Mouse (Mus musculus) thymus, postnatal 14 days (tissue): ENCODE results near the gene Traip.

Experiments used
- DNase-seq: peaks from one replicate; pipeline ENCODE4 v3.0.0; 2021

The Traip gene

DNA sequence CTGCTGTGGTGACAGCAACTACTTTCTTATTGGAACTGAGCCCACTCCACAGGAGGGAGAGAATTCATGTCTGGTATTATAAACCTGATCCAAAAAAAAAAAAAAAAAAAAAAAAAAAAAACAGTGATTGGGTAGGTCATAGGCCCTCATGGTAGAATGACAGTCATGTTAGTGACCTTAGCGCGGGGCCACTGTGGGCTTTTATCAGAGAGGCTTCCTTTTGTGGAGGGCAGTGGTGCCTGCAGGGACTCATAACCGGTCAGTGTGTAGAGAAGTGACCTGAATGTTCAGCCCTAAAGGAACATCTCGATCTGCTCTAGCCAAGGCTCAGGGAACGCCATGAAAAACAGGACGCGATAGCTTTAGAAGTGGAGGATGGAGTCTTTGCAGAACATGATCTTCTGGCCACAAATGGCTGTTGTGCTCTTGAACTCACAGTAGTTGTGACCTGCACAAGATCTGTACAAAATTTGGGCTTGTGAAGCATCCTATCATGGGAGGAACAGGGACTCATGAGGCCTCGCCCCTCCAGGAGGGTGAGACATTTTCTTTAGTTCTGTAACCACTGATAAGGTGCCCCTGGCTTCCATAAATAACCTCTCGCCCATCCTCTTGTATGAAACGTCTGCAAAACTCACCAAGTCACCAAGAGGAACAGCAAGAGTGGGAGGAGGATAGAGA, 24.7 kb downstream of the Traip start:
- no peak for DNase-seq

DNA sequence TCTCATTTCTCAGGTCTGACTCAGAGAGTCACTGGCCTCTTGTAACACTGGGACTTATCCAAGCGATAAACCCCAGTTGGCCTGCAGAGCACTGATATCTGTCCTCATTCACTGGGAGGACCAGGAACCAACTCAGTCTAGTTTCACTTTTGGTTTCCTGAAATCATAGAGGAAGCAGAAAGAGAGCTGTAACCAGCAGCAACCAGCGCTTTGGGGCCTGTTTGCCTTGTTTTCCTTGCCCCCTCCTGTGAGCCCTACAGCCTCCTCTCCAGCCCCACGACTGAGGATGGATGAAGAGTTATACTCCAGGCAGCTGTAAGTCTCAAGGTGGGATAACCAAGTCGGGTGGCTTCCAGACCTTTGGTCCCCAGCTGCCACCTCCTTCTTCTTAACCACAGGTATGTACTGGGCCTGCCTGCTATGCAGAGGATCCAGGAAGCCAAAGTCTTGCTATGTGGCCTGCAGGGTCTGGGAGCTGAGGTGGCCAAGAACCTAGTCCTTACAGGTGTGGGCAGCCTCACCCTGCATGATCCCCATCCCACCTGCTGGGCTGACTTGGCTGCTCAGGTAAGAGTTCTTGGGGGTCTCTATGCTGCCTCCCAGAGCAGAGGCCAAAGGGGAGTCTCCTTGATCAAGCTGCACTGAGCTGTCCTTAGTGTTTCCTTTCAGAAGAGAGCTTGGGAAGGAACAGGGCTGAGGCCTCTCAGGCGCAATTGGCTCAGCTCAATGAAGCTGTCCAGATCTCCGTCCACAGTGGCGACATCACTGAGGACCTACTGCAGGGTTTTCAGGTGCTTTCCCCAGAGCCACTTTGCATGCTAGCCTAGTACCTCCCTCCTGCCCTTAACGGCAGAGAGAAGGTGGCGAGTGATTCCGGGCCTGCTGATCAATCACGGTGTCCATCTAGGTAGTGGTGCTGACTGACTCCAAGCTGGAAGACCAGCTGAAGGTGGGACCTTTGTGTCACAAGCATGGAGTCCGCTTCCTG, 25.8 kb downstream of the Traip start, which contains the start of gene Uba7:
TSS of gene Uba7 (plus strand) at position 107 of the 988 bp plus-strand sequence.
- peak; percentile 45 for DNase-seq

DNA sequence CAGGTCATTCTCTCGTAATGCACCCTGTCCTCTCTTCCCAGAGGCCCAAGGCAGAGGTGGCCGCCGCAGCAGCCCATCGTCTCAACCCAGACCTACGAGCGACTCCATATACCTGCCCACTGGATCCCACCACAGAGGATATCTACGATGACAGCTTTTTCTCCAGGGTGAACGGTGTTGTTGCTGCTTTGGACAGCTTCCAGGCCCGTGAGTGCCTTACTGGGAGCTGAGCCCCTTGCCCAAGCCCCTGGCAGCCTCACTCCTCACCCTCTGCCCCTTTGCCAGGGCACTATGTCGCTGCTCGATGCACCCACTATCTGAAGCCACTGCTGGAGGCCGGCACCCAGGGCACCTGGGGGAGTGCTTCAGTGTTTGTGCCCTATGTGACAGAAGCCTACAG, 28.9 kb downstream of the Traip start:
- DNase-seq: no peak

DNA sequence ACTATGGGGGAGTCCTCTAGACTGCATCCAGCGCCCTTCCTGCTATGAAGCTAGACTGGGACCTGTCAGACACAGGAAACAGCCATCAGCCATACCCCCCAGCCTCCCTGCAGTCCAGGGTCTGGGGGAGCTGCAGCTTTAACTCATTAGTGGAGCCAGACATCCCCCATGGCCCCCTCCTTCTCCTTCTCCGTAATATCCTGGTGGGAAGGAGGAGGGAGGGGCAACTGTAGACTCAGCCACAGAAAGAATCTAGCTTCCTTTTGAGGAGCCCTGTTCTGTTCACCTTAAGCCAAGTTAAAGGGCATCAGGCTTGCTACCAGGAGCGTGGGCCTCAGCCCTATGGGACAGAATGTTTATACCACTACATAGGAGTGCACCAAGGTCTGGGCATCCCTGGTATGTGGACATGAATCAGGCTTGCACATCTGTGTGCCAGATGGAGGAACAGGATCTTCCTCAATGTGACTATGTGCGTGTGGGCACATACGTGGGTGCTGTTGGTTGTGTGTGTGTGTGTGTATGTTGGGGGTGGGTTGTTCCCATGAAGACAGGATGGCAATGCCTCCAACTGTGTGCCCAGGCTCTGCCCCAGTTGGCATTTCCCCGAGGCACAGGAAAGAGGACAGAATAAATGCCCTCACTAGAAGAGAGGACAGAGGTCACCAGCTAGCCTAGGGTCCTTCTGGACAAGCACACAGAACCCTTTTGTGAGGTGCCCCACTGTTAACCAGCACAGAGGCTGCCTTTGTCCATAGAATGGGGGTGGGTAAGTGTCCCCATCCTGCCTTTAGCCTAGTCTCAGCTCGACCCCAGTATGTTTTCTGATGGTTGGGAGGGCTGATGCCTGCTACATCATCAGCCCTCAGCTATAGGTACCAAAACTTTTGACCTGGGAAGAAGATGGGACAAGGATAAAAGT, 32.0 kb downstream of the Traip start:
- no peak for DNase-seq

DNA sequence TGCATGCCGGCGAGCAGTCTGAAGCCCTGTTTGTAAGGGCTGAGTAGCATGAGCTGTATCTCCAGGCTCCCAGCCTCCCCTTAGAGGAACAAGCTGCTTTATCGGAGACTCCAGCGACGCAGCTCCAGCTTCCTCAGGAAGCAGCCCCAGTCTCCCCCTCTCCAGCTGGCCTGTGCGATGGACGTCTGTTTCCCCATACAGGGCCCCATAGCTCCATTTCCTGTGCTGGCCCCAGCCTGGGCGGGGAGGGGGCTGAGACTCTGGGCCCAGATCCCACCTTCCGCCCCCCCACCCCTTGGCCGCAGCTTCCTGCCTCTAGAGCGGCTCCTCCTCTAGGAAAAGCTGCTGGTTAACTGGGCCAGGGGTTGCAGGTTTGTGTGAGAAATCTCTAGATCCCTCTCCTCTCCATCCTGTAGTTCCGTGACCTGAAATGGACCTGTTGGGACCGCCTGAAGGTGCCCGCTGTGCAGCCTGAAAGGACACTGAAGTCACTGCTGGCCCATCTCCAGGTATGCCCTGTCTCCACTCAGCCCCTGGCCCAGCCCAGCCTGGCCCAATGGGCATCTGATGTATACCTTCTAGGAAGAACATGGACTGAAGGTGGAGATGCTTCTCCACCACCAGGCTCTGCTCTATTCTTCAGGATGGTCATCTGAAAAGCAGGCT, 32.9 kb downstream of the Traip start, which contains the start of gene Gm20661:
TSS of gene Gm20661 (plus strand) at position 378 of the 666 bp plus-strand sequence.
- peak; percentile 81 for DNase-seq

DNA sequence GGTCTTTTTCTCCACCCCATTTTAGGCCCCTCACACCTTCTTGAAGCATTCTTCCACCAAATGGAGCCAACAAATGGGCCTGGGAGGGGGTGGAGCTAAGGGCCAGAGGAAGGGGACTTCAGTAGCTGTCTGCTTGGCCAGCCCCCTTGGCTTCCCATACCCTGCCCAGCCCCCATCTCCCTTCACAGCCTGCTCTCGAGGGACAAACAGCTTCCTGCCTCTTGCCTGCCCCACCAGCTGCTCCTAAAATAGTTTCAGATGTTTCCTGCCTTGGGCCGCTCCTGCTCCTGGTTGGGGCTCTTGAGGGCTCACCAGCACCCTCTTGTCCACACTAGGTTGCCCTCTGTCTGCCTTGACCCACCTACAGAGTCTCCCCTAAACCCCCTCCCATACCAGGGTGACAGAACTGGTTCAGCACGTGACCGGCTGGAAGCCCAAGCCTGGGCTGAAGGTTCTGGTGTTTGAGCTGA, 33.5 kb downstream of the Traip start:
- DNase-seq: peak; percentile 57

DNA sequence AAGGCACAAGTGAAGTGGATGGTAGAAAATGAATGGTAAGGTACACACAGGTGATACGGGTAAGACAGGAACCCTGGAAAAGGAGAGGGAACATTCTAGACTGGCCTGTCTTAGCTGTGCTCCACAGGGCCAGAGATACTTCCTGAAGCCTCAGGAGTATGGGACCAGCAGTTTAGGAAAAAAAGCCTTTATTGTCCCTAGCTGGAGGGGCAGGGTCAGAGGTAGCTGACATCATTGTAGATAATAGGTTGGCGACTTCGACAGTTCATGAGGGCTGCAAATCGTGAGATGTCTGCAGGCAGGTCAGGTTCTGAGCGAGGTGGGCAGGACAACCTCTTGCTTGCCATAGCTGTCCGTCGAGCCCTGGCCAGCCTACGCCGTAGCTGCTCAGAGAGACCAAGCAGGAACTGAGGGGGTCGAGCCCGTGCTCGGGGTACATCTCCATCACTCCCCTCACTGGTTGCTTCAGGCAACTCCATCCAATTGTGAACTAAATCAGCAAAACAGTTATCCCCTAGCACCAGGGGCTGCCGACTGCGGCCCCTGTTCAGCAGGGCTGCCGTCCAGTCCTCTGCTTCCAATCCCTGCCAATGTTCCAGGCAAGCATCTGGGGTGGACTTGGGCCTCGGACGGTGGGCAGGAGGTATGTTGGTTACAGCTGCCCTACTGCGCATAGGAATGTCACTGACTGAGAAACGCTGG, 34.3 kb downstream of the Traip start:
- DNase-seq: no peak

DNA sequence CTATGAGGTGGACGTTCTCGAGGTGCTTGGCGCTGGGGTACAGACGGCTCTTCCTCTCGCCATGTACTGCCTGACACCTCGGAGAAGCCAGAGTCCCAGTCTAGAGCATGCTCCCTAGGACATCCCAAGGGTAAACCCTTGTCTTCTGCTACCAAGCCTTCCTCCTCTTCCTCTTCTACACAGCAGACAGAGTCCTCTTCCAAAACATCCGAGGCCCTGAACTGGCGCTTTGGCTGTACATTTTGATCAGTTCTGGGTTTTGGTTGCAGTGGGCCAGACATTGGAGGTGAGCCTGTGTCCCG, 34.8 kb downstream of the Traip start:
- no peak for DNase-seq

DNA sequence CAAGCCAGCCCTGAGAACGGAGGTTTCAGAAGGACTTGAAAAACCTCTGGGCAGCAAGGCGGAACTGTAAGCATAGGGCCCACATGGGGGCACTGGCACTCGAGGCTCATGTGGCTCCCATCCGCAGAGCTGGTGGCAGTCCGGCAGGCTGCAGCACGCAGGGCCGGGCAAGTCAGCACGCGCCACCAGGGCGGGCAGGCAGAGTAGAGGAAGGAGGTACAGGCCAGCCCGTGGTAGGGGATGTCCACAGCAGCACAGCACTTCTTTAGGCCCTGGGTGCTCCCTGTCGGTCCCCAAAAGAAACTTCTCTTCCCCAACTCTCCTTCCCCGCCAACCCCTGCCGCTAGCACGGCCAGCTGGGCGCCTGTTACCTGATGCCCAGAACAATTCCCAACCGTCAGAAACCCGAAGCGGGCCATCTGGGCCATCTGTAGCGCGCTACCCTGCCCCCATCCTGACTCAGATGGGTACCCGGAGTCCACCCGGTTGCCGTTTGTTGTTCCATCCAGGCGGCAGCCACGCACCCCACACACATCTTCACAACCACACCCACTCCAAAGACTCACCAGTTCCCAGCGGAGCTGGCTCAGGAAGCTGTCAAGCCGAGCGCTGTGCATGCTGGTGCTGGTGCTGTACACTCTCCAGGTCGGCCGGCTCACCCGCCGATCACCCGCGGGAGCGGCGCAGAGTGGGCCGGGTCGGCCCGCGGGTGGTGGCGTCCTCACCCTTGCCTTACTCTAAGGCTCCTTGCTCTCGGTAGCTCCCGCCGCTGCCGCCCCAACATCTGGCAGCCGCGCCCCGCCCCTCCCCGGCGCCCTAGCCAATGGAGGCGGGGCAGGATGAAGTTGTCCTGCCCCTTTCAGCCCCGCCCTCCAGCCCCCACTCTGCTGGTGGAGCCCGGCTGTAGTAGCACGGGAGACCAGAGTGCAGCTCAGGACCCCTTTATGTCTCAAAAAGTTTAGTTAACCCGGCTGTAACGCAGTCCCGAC, 35.5 kb downstream of the Traip start, which contains the start of gene Inka1:
TSS of gene Inka1 (minus strand) at position 749 of the 989 bp plus-strand sequence.
- DNase-seq: peak; percentile 96

DNA sequence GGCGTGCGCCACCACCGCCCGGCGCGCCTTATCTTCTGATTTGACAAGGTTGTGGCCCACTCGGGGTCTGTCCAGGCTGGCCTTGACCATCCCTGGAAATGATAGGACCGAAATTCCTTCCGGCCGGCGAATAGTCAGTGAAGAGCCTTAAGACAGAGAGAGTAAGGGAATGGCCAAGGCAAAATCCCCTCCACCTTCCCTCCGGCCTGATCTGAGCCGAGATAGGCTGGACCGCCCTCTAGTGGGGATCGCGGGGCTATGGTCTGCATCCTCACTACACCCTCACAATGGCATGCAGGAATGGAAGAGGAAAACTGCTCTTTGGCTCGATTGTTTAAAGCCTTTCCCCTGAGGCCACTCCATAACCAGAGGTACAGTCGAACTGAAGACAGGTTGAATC, 36.4 kb downstream of the Traip start:
- peak; percentile 84 for DNase-seq

DNA sequence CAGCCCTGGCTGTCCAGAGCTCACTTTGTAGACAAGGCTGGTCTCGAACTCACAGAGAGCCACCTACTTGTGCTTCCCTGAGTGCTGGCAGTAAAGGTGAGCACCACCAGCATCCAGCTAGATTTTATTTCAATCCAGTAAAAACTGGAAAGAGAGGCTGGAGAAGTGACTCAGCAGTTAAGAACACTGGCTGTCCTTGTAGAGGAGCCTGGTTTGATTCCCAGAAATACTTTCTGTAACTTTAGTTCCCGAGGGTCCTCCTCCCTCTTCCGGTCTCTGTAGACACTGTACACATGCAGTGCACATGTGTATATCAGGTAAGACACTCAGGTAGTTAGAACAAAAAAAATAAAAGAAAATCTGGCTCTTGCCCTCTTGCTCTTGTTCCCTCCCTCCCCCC, 38.0 kb downstream of the Traip start:
- no peak for DNase-seq

DNA sequence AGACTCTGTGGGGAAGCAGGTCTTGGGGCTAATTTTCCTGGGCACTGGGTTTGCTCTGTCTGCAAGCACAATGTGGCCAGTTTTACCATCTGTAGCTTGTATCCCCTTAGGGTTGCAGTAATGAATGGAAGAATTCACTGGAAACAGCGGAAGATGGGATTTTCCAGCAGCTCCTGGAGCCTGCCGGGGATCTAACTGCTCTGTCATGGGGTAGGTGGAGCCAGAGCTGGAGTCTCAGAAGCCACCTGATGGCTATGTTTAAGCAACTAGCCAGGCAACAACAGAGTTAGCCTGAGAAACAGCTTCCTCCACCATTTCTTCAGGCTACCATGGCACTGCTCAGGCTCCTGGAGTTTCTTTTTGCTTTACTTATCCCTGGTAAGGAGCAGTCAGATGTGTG, 42.3 kb downstream of the Traip start, which contains the start of gene Cdhr4:
TSS of gene Cdhr4 (plus strand) at position 301 of the 400 bp plus-strand sequence.
- no peak for DNase-seq

DNA sequence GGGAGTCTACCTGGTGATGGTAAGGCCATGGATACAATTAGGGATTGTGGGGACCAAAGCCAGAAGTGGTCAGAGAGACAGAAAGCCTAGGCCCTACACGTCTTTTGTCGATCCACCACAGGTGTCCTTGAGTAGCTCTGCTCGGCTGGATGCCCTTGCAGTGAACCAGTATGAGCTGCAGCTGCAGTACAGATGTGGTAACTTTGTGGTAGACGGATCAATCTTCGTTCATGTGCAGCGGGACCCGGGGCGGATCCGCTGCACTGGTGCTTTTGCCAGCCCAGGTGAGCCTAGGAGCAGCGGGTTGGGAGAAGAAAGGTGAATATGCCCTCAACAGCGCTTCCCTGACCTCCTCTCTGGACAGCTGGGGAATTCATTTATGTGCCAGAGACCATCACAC, 43.1 kb downstream of the Traip start:
- peak; percentile 59 for DNase-seq

DNA sequence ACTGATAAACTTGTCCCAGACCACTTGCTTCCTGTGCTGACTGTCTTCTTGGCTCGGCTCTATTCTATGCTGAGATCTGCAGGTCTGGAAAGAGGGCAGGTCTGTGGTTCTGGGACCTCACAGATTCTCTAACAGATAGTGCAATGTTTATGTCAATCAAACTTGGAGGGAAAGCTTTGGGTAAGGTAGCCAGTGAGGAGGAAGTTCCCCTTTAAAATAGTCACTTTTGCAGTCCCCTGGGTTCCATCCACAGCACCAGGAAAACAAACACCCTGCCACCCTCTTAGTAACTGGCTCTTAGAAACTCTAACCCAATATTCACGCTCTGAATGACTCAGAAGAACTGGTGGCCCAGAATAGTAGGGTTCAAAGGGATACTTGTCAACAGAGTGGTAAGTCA, 44.5 kb downstream of the Traip start:
- DNase-seq: no peak

DNA sequence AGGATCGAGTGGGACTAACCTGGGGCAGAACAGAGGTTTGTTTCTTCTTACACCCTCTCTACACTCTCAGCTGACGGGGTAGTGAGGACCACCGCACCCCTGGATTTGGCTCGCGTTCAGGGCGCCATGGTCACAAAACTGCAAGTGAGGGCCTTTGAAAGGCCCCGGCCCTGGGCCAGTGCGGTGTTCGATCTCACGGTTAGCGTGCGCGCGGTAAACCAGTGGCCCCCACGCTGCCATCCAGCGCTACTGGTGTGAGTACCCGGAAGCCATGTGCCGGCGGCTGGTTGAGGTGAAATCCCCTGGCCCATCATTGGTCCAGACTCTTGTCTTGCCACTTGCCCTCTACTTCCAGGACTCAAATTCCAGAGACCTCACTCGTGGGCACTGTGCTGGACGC, 45.6 kb downstream of the Traip start:
- no peak for DNase-seq

DNA sequence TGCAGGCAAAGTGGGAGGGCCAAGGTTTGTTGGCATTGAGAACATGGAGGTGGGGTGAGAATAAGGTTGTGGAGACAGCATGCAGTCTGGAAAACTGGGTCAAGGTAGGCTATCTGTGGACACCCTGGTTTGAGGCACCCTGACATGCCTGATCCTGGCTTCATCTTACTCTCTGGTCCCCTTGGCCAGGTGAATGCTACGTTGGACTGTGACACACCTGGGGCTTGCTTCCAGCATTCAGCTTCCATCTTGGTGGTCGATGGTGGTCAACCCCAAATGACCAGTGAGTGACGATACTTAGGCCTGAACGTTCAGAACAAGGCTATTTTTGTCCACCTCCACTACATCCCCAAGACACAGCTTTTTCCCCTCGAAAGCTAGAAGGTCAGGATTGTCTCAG, 46.1 kb downstream of the Traip start, which contains the start of gene Gm20662:
TSS of gene Gm20662 (plus strand) at position 301 of the 400 bp plus-strand sequence.
- no peak for DNase-seq

DNA sequence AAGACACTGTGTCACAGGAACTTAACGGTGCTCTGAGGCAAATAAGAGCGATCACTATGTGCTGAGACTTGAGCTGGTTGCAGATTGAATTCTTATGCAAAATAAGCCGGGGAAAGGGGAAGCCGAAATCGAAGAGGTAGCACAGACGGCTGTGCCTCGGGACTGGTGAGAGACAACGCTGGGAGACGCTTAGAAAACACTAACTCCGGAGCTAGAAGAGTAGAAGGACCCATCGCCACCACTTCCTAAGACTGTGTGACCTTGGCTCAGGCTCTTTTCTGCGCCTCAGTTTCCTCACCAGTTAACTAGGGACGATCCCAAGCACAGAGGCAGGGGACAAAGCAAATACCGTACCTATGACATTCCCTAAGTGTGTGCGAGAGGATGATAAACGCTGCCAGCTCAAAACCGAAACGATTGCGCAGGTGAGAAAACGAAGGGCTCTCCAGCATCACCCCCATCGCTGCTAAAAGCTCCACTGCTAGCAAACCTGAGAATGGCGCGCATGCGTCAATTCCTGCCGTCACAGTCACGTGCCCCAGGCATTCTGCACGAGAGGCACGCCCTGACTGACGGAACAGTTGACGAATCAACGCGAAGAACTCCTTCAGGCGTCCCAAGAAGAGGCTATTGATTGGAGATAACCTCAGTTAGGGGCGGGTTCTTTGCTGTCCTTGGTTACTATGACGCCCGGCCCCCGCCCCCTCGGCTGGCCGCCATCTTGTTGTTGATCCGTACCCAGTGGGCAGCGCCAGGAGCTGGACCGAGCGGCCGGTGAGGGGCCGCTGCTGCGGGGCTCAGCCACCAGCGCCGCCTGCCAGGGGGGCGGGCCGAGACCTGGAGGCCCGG, 52.2 kb downstream of the Traip start, which contains the start of gene Ip6k1:
TSS of gene Ip6k1 (plus strand) at position 580 of the 849 bp plus-strand sequence.
- DNase-seq: peak; percentile 100

DNA sequence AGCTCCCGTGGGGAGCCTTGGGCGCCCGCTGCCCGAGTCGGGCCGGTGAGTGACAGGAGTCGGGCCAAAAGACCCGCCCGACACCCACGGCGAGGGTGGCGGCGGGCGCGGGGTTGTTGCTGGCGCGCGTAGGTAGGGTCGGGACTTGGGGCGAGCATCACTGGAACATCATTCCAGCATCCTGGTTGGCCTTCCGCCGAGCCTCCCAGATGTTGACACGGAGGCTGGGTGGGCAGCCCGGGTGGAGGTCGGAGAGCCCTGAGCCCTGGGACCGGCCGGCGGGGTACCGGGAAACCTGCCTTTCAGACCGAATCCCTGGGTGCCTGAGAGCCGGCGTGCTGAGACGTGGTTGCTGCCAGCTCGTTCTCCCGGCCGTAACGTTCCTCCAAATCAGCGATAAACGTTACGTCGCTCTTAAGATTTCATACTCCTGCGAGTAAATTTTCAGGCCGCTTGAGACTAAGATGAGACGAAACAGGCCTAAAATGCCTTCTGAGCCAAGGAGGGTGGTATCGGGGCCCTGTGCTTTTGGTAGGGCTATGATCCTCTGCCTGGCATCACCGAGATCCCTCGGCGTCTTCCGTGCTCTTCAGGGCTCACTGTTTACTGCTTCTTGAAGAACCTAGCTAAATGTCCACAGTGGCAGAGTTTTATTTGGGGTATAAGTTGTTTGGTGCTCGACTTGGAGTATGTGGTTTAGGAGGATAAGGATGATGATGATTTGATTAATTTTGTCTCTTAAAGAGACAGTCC, 53.0 kb downstream of the Traip start:
- no peak for DNase-seq
